Mouse (Mus musculus): Measurements from ENCODE around the gene Apba3.
A peak's percentile ranks its signal among the peaks of the same experiment; 100 is the strongest.

DNA sequence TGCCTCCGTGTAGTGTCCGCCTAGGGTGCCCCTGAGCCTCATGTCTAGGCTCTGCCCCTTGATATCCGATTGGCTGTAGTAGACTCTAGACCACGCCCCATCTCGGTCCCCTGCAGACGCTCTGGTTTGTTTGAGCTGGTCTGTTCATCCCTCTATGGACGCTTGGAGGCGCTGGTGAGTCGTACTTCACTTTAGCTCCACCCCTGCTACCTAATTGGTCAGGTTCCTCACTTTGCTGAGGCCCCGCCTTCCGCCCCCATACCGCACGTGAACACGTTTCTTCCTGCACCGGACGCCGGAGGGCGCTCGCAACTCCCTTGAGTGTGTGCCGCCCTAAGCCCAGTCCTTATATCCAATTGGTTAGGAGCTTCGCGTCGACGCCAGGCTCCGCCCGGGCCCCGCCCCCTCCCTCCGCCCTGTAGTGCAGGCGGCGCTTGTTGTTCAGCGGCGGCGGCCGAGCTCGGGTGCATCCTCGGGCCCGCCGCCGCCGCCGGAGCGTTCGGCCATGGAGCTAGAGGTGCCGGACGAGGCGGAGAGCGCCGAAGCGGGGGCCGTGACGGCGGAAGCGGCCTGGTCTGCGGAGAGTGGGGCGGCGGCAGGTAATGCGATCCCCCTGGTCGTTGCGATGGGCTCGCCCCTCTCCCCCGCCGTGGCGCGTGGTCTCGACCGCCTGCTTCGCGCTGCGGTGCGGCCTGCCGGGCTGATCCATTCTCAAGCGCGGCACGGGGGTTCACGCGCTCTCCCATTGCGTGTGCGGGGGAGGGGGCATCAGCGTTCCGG, 26.0 kb downstream of the Apba3 start, which contains the start of gene Pip5k1c:
- peak; percentile 78; the same call in 1 of the 2 replicates for TF ChIP-seq POLR2A (IDR thresholded peaks at IDR 0.05; ENCODE audit: low read depth, low read length)
- TF ChIP-seq CTCF (IDR thresholded peaks at IDR 0.05; ENCODE audit: extremely low read depth, insufficient read length, insufficient replicate concordance, low read depth, low read length) = peak; percentile 84

All from small intestine, adult 2 months (tissue).